Mouse (Mus musculus) lung, postnatal 10 days (tissue): ENCODE data around the gene Crygs.
"Not testable (repeated sequence)": the region's sequence is repeated elsewhere in the genome, so short reads cannot be mapped to it uniquely, and the experiment has no call there.

ENCODE experiments used
- DNase-seq: peaks from one replicate; pipeline ENCODE4 v3.0.0; 2021

The Crygs gene

DNA sequence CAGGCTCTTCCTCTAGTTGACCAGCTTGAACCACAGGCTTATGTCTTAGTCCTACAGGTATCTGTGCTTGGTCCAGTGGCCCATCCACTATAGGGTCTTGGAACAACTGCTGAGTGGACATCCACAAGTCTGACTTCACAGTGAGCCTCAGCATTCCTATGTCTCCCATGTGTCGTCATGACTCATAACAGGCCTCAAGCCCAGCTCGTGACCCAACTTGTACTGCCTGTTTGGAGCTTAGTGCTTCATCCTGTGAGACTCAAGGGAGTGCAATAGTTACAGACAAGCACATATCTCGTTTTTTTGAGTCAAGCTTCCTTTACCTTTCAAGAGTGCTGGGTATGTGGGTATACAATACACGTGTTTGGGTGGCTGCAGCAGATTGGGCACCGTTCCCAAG is 28.7 kb downstream of the Crygs start:
- no peak for DNase-seq

DNA sequence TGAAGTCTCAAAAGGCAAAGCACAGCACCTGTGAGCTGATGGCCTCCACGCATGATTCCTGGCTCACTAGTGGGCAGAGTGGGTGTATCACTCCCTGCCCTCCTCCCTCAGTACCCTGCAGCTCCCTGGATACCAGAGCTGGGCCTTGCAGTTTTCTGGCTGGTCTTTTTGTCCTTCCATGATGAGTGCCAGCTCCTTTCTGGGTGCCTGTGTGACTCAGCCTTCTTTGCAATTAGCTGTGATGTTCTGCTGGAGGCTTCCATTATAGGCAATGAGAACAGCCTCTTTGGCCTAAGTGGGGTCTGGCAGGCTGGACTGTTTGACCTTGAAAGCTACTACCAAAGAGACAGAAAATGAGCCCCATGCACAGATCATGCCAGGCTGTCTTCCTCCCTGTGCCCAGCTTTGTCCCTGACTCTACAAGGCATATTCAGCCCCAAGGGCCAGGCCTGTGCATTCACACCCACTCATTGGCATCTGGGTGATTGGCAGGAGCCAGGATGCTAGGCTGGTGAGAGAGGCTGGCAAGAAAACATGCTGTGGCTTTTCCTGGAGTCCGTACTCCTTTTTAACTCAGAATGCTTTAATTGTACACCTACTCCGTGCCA is 32.0 kb downstream of the Crygs start:
- DNase-seq, result no peak

DNA sequence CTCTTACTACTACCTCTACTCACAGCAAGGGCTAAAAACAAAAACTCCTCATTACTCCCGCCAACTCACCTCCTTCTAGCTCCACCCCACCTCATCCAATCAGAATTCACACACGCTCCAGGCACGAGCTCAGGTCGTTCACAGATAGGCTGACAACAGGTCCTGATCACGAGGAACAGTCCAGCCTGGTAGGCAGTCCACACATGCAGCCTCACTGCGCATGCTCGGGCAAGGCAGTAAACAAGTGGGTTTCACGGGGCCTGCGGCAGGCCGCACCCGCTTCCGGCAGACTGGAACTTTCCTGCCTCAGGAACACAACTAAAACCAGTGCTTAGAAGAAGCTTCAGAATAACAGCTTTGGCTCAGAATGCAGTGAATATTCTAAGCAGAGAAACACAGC is 33.1 kb downstream of the Crygs start:
- not testable (repeated sequence) for DNase-seq

DNA sequence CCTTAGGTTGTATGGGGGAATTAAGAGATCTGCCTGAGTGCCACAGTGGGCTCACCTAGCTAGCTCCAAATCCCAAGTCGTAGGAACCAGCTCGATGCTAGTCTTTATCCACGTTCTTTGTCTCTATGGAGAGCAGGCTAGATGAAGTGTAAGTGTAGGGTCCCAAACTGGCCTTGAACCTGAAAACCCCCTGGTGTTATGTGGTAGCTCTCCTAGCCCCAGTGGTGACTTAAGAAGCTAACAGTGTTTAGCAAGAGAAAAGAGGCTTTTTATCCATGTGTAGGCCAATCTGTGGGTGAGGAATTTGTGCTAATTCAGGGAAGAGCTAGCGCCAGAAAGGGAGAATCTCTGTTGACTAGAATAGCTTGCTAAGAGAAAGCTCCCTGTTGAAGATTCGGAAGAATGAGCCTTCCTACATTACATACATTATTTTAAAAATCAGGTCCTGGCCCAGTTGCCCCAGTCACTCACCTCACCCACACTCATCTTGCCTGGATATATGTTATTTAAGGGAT is 35.8 kb downstream of the Crygs start:
- no peak for DNase-seq

GRCm38 (mm10) chr16:22768661-22769060 is 42.7 kb downstream of the Crygs start:
- DNase-seq, result peak; percentile 19

DNA sequence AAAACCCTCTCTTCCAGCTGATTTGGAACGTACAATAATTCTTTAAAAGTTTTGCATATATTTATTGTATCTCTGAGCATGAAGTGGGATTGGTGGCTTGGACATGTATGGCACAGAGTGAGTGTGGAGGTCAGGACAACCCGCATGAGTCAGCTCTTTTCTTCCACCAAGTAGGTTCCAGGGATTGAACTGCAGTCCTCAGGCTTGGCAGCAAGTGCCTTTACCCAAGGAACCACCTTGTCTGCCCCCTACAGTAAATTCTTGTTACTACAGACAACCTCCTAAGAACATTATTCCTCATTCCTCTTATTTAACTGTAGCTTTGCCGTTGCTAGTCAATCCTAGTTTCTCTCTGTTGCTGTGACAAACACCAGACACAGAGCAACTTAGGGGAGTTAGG is 44.0 kb downstream of the Crygs start:
- no peak for DNase-seq

DNA sequence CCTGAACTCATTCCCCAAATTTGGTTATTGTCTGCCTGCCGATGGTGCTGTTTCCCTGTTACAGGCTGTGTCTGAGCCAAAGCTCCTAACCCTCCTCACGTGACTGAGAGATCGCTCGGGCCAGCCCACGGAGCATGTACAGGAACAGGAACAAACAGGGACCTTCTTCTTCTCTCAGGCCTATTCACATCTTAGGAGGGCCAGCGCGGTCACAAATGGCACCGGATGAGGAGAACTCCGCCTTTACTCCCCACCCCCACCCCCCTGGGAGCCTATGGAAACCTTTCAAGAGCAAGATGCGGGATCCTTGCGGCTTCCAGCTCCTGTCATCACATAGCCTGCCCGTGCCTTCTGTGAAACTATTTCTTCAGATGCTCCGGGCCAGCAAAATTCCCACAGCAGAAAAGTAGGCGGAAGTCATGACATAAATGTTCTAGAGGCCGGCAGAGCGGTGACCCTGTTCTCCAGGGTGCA is 44.6 kb downstream of the Crygs start:
- DNase-seq, result peak; percentile 25

- DNase-seq, result no peak
These were observed 45.8 kb downstream of the Crygs start for GRCm38 (mm10) chr16:22765531-22765930.
